Mouse (Mus musculus): ENCODE results near the gene Cdk14.

DNA sequence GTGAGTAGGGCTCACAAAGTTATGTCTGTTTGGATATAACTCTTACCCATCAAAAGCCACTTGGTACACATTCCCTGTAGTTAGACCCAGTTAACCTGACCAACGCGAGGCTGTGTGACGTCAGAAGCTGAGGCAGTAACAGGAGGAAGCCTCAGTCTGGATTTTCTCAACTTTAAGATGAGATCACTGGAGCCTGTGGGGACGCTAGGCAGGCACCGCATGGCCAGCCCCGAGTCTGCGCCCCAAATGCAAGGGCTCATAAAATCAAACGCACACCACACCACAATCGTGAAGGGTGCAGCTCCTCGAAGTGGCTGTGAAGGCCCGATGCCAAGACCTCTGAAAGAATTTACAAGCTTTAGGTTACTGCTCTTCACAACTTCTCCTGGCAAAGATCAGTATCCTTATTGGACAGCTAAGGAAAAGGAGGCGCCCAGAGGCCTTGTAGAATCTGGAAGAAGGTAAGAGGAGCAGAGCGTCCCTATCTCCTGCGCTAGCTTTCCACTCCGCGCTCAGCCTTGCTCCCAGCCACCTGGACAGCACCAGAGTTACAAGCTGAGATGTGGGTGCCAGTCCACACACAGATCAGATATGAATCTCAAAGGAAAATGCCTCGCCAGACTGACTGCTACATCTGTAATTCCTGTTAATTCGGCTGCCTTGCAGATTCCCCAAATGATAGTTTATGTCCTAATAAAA lies 61.9 kb downstream of the Cdk14 start:
- no peak for TF ChIP-seq ZC3H11A (IDR thresholded peaks at IDR 0.05; ENCODE audit: borderline replicate concordance, low read depth, low read length)
- TF ChIP-seq ZNF384 (IDR thresholded peaks at IDR 0.05; ENCODE audit: low read depth, low read length), result no peak
- no peak for TF ChIP-seq HCFC1 (IDR thresholded peaks at IDR 0.05; ENCODE audit: borderline replicate concordance, insufficient read depth, low read length)

Measured in ES-E14 (cell line).